Mouse (Mus musculus) liver, embryonic 14.5 days (tissue): ENCODE data around the gene Prkcb.

Experiments used
- CTCF ChIP-seq: IDR thresholded peaks from 2 replicates; pipeline ENCODE4 v1.5.1; 2016; ENCODE audit warnings: antibody characterized with exemption, low read depth, control low read depth
- EP300 ChIP-seq: IDR thresholded peaks from 2 replicates; pipeline ENCODE4 v1.6.1; 2016; ENCODE audit warnings: antibody characterized with exemption, low read depth

GRCm38 (mm10) chr7:122452671-122453070, 164.1 kb downstream of the Prkcb start:
- TF ChIP-seq CTCF (no peak), EP300 (no peak)
